Mouse (Mus musculus) central nervous system, embryonic 14 days (tissue): ENCODE measurements around the gene Rab15. TPM values are rescaled to one million over a fixed set of nuclear protein-coding genes. Genes with fewer than 3 reads are reported as not detected.

ENCODE experiments used
- polyA plus RNA-seq: library from polyadenylated mRNA; depleted of rRNA; stranded (reverse); fragments of >200 nt; gene quantifications from 2 replicates; pipeline ENCODE4 v1.2.3, GENCODE M21; 2012; rRNA removed

The Rab15 gene
- 26.0 and 32.4 TPM in 2 replicates for polyA plus RNA-seq

GRCm38 (mm10) chr12:76822651-76823041 lies at the start of gene Rab15:
TSS of gene Rab15 (minus strand) at chr12:76822908.

DNA sequence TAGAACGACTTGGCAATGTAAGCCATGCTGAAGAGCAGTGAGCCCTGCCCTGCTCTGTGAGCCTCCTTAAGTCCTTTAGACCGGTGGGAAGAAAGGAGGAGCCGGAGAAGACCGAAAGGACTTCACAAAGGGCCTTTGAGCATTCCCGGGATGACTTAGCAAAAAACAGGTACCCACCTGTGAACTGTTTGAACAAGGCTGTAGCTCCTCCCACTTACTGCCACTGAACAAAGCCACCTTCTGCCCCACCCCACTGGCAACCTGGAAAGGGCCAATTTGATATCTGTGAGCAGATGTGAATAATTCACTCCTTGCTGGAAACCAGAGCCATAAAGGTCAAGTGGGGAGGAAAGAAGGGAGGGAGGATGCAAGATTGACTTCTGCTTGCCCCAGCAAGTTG lies 27.4 kb downstream of the Rab15 start, which contains the start of gene Gpx2:
Gpx2 (minus strand) TSS at position 205 of the 400 bp plus-strand sequence.

GRCm38 (mm10) chr12:76765354-76765851 lies 57.3 kb downstream of the Rab15 start, which contains the start of the genes Churc1 and Fntb:
TSS of gene Churc1 (plus strand) at chr12:76765538.
TSS of gene Fntb (plus strand) at chr12:76765589.

Other genes with a start within 250 kb of the Rab15 start
- gene Sptb, start 112.4 kb downstream of the Rab15 start, polyA plus RNA-seq = 3.2 and 4.4 TPM in 2 replicates
- 58.9 and 62.8 TPM in 2 replicates for gene Churc1, start 57.4 kb downstream of the Rab15 start, polyA plus RNA-seq
- 37.8 and 39.0 TPM in 2 replicates for gene Fntb, start 57.3 kb downstream of the Rab15 start, polyA plus RNA-seq
- 0.11 and 1.1 TPM in 2 replicates for gene Gpx2, start 27.4 kb downstream of the Rab15 start, polyA plus RNA-seq
- 59.8 and 64.2 TPM in 2 replicates for gene Max, start 139.3 kb upstream of the Rab15 start, polyA plus RNA-seq